In the genomic region with DNA sequence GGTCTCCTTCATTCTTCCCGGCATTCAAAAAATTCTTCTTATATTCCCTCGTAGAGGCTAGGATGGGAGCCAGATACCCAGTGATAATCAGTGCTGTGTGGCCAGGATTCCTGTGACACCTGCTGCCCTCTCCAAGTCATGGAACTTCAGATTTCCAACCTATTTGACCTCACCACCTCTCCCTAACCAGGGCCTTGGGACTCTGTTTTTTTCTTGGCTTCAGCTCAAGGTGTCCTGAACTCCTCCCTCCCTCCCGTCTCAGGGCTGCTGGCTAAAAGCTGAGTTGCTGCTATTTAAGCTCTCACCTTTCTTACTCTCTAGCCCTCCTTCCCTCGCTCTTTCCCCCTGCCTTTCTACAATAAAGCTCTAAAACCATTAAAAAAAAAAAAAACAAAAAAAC, we compare ENCODE assay signal across 8 mouse cellular contexts. TPM values are rescaled to one million over a fixed set of nuclear protein-coding genes. Genes with fewer than 3 reads are reported as not detected.
DNase-seq lines count a peak whose midpoint lies in the region; ATAC-seq and TF ChIP-seq lines count a peak whose summit lies in the region.

No protein-coding gene starts in this region.

- H3K4me2 ChIP-seq in liver, embryonic 11.5 days, result peak overlapping the region; percentile 94
- peak overlapping the region; percentile 93 for H3K4me2 ChIP-seq in forebrain, embryonic 12.5 days
- peak overlapping the region; percentile 98 for H3K4me2 ChIP-seq in intestine, postnatal 0 days (replicated peaks; ENCODE audit: low read depth)
- peak overlapping the region; percentile 98 for H3K4me2 ChIP-seq in neural tube, embryonic 11.5 days (ENCODE audit: low read depth)

- H3K27ac ChIP-seq in liver, embryonic 11.5 days (ENCODE audit: low read depth, low read length), result no peak overlapping the region
- no peak overlapping the region for H3K27ac ChIP-seq in forebrain, embryonic 12.5 days
- H3K27ac ChIP-seq in intestine, postnatal 0 days (ENCODE audit: low read depth, low read length), result no peak overlapping the region
- no peak overlapping the region for H3K27ac ChIP-seq in neural tube, embryonic 11.5 days (ENCODE audit: low read depth, low read length)

- ATAC-seq in liver, embryonic 11.5 days (replicated peaks; ENCODE audit: low FRiP score), result no peak
- no peak for ATAC-seq in forebrain, embryonic 12.5 days (ENCODE audit: low FRiP score)
- ATAC-seq in intestine, postnatal 0 days, result no peak
- ATAC-seq in neural tube, embryonic 11.5 days (ENCODE audit: insufficient read depth, low FRiP score, low TSS enrichment), result no peak
- no peak for ATAC-seq in cerebellum, adult (ENCODE audit: insufficient number of reproducible peaks, low FRiP score, low TSS enrichment)

- H3K9ac ChIP-seq in liver, embryonic 11.5 days (ENCODE audit: low read depth, low read length), result no peak overlapping the region; the same call in 1 of the 2 replicates
- peak overlapping the region; percentile 94 for H3K9ac ChIP-seq in forebrain, embryonic 12.5 days
- no peak overlapping the region for H3K9ac ChIP-seq in intestine, postnatal 0 days (ENCODE audit: low read depth, low read length)
- peak overlapping the region; percentile 98 for H3K9ac ChIP-seq in neural tube, embryonic 11.5 days (ENCODE audit: low read length)

- peaks cover 30% of the 10 kb centered on the region for H3K4me1 ChIP-seq in liver, embryonic 11.5 days (replicated peaks; ENCODE audit: control insufficient read depth, insufficient read depth, low read length)
- peaks cover 37% of the 10 kb centered on the region for H3K4me1 ChIP-seq in forebrain, embryonic 12.5 days
- H3K4me1 ChIP-seq in intestine, postnatal 0 days (replicated peaks; ENCODE audit: control insufficient read depth, insufficient read depth, low read length), result no peaks in the 10 kb centered on the region
- peaks cover 10% of the 10 kb centered on the region for H3K4me1 ChIP-seq in neural tube, embryonic 11.5 days (ENCODE audit: control insufficient read depth, insufficient read depth, low read length)

- no peak for TF ChIP-seq CTCF in intestine, postnatal 0 days (IDR thresholded peaks at IDR 0.05; ENCODE audit: low read depth)

- H3K4me3 ChIP-seq in liver, embryonic 11.5 days (ENCODE audit: low read depth, low read length), result peak overlapping the region; percentile 85
- H3K4me3 ChIP-seq in forebrain, embryonic 12.5 days (replicated peaks), result peak overlapping the region; percentile 96
- H3K4me3 ChIP-seq in intestine, postnatal 0 days (ENCODE audit: low read depth, low read length), result peak overlapping the region; percentile 75
- peak overlapping the region; percentile 96 for H3K4me3 ChIP-seq in neural tube, embryonic 11.5 days (ENCODE audit: low read depth, low read length)

- no peak for DNase-seq in liver, embryonic 11.5 days (ENCODE audit: low spot score)
- no peak for DNase-seq in liver
- DNase-seq in neural tube, embryonic 11.5 days (ENCODE audit: low spot score), result no peak
- DNase-seq in adrenal gland, postnatal 36 days, result no peak
- DNase-seq in layer of hippocampus, adult 9-10 months (ENCODE audit: low spot score), result no peak

- no peaks in the 10 kb centered on the region for H3K9me3 ChIP-seq in liver, embryonic 11.5 days (ENCODE audit: control insufficient read depth, low read length)
- no peaks in the 10 kb centered on the region for H3K9me3 ChIP-seq in forebrain, embryonic 12.5 days
- no peaks in the 10 kb centered on the region for H3K9me3 ChIP-seq in intestine, postnatal 0 days (ENCODE audit: control insufficient read depth)
- H3K9me3 ChIP-seq in neural tube, embryonic 11.5 days (ENCODE audit: control insufficient read depth, low read length), result no peaks in the 10 kb centered on the region

- WGBS in liver, embryonic 11.5 days, result 37% methylated on average over 4 of the region's 4 CpGs
- 25% methylated on average over 4 of the region's 4 CpGs for WGBS in forebrain, embryonic 12.5 days
- WGBS in intestine, postnatal 0 days, result 27% methylated on average over 4 of the region's 4 CpGs
- 25% methylated on average over 4 of the region's 4 CpGs for WGBS in neural tube, embryonic 11.5 days

- peaks cover 16% of the 10 kb centered on the region for H3K36me3 ChIP-seq in liver, embryonic 11.5 days (ENCODE audit: control insufficient read depth, insufficient read depth, low read length)
- H3K36me3 ChIP-seq in forebrain, embryonic 12.5 days (replicated peaks), result peaks cover 25% of the 10 kb centered on the region
- peaks cover 13% of the 10 kb centered on the region for H3K36me3 ChIP-seq in intestine, postnatal 0 days (ENCODE audit: control insufficient read depth, insufficient read depth)
- peaks cover 4% of the 10 kb centered on the region for H3K36me3 ChIP-seq in neural tube, embryonic 11.5 days (ENCODE audit: control insufficient read depth, insufficient read depth, low read length)

- H3K27me3 ChIP-seq in liver, embryonic 11.5 days (replicated peaks; ENCODE audit: control insufficient read depth, insufficient read depth, low read length), result no peaks in the 10 kb centered on the region
- H3K27me3 ChIP-seq in forebrain, embryonic 12.5 days, result no peaks in the 10 kb centered on the region
- no peaks in the 10 kb centered on the region for H3K27me3 ChIP-seq in intestine, postnatal 0 days (replicated peaks; ENCODE audit: control insufficient read depth, insufficient read depth, low read length)
- H3K27me3 ChIP-seq in neural tube, embryonic 11.5 days (ENCODE audit: control insufficient read depth, insufficient read depth, low read length), result no peaks in the 10 kb centered on the region

RNA-seq across cellular contexts. Expression of gene 2810408A11Rik, which starts 0.9 kb away (rescaled TPM):
- 3.2 and 4.0 TPM in 2 replicates for polyA plus RNA-seq in liver, embryonic 11.5 days (2014; fragmentation: Nextera tagmentation; extraction: Ambion mirVana)
- 22.4 TPM in 2 replicates for polyA plus RNA-seq in forebrain, embryonic 12.5 days (2016; fragmentation: Nextera tagmentation; extraction: Ambion mirVana)
- polyA plus RNA-seq in intestine, postnatal 0 days (2015; fragmentation: Nextera tagmentation; extraction: Ambion mirVana), result 3.5 and 3.8 TPM in 2 replicates
- polyA plus RNA-seq in neural tube, embryonic 11.5 days (2014; fragmentation: Nextera tagmentation; extraction: Ambion mirVana), result 14.4 and 15.1 TPM in 2 replicates
- 1 to 10 TPM in 1 of 2 experiments, under 1 TPM in 1; 0.46 to 1.4 TPM for total RNA-seq in adrenal gland, postnatal 36 days (2021)

RNA-seq across cellular contexts. Expression of gene Neurl4, which starts 1.0 kb away (rescaled TPM):
- 9.5 and 10.5 TPM in 2 replicates for polyA plus RNA-seq in liver, embryonic 11.5 days (2014; fragmentation: Nextera tagmentation; extraction: Ambion mirVana)
- polyA plus RNA-seq in forebrain, embryonic 12.5 days (2016; fragmentation: Nextera tagmentation; extraction: Ambion mirVana), result 18.9 and 19.3 TPM in 2 replicates
- 9.7 and 10.3 TPM in 2 replicates for polyA plus RNA-seq in intestine, postnatal 0 days (2015; fragmentation: Nextera tagmentation; extraction: Ambion mirVana)
- polyA plus RNA-seq in neural tube, embryonic 11.5 days (2014; fragmentation: Nextera tagmentation; extraction: Ambion mirVana), result 14.2 and 18.0 TPM in 2 replicates
- total RNA-seq in adrenal gland, postnatal 36 days (2021), result 10 to 100 TPM; 42.5 to 47.5 TPM

RNA-seq across cellular contexts. Expression of gene Acap1, which starts 4.5 kb away (rescaled TPM):
- 8.6 and 8.7 TPM in 2 replicates for polyA plus RNA-seq in liver, embryonic 11.5 days (2014; fragmentation: Nextera tagmentation; extraction: Ambion mirVana)
- polyA plus RNA-seq in forebrain, embryonic 12.5 days (2016; fragmentation: Nextera tagmentation; extraction: Ambion mirVana), result 0.47 and 0.83 TPM in 2 replicates
- 1.1 TPM in 2 replicates for polyA plus RNA-seq in intestine, postnatal 0 days (2015; fragmentation: Nextera tagmentation; extraction: Ambion mirVana)
- 0.53 and 1.1 TPM in 2 replicates for polyA plus RNA-seq in neural tube, embryonic 11.5 days (2014; fragmentation: Nextera tagmentation; extraction: Ambion mirVana)
- total RNA-seq in adrenal gland, postnatal 36 days (2021), result under 1 TPM; 0.23 to 0.89 TPM

RNA-seq across cellular contexts. Expression of gene Gps2, which starts 13.8 kb away (rescaled TPM):
- polyA plus RNA-seq in liver, embryonic 11.5 days (2014; fragmentation: Nextera tagmentation; extraction: Ambion mirVana), result 121 and 130 TPM in 2 replicates
- polyA plus RNA-seq in forebrain, embryonic 12.5 days (2016; fragmentation: Nextera tagmentation; extraction: Ambion mirVana), result 95.8 and 99.1 TPM in 2 replicates
- polyA plus RNA-seq in intestine, postnatal 0 days (2015; fragmentation: Nextera tagmentation; extraction: Ambion mirVana), result 40.4 and 42.3 TPM in 2 replicates
- polyA plus RNA-seq in neural tube, embryonic 11.5 days (2014; fragmentation: Nextera tagmentation; extraction: Ambion mirVana), result 84.0 and 93.7 TPM in 2 replicates
- 10 to 100 TPM; 47.1 to 47.6 TPM for total RNA-seq in adrenal gland, postnatal 36 days (2021)

RNA-seq across cellular contexts. Expression of gene Kctd11, which starts 18.7 kb away (rescaled TPM):
- 2.3 and 3.6 TPM in 2 replicates for polyA plus RNA-seq in liver, embryonic 11.5 days (2014; fragmentation: Nextera tagmentation; extraction: Ambion mirVana)
- polyA plus RNA-seq in forebrain, embryonic 12.5 days (2016; fragmentation: Nextera tagmentation; extraction: Ambion mirVana), result 1.7 and 2.5 TPM in 2 replicates
- 4.0 and 4.1 TPM in 2 replicates for polyA plus RNA-seq in intestine, postnatal 0 days (2015; fragmentation: Nextera tagmentation; extraction: Ambion mirVana)
- polyA plus RNA-seq in neural tube, embryonic 11.5 days (2014; fragmentation: Nextera tagmentation; extraction: Ambion mirVana), result 3.1 and 3.6 TPM in 2 replicates
- total RNA-seq in adrenal gland, postnatal 36 days (2021), result 1 to 10 TPM; 4.2 to 5.4 TPM

Comparison
In these comparisons a context has a peak if more than half of its experiments do, and no peak if none do; other contexts are left out.
1. H3K9ac ChIP-seq: peak in forebrain, embryonic 12.5 days (single experiment) and neural tube, embryonic 11.5 days (single experiment); none in liver, embryonic 11.5 days (single experiment) and intestine, postnatal 0 days (single experiment).
2. Peak in every context shown above with its lines, with median percentiles within 50 percentile points of each other: H3K4me2 ChIP-seq and H3K4me3 ChIP-seq.